Mouse (Mus musculus): ENCODE results near the gene Mipep. TPM values are rescaled to one million over a fixed set of nuclear protein-coding genes. Genes with fewer than 3 reads are reported as not detected.

The Mipep gene
- total and polyA plus RNA-seq, 3 experiments: 19.1 to 26.4 TPM; not detected in 1

- H3K4me3 ChIP-seq (ENCODE audit: control insufficient read depth in 1 of 2, insufficient read depth in 1 of 2, low read depth in 2 of 2, low read length in 2 of 2): no peak overlapping the region
- no peaks in the 10 kb centered on the region for H3K4me1 ChIP-seq (ENCODE audit: control insufficient read depth in 1 of 2, insufficient read depth in 2 of 2, low read length in 2 of 2)
- H3K79me2 ChIP-seq (ENCODE audit: control insufficient read depth, insufficient read depth, low read length, poor library complexity): no peaks in the 10 kb centered on the region
- no peaks in the 10 kb centered on the region for H3K27me3 ChIP-seq (ENCODE audit: control insufficient read depth in 1 of 2, insufficient read depth in 2 of 2, low read length in 2 of 2)
- H3K9ac ChIP-seq (ENCODE audit: control insufficient read depth, low read depth, low read length, poor library complexity, severe bottlenecking): no peak overlapping the region
- H3K9me3 ChIP-seq (replicated peaks; ENCODE audit: insufficient read depth, low read length): no peaks in the 10 kb centered on the region
- no peak for TF ChIP-seq MAZ (IDR thresholded peaks at IDR 0.05; ENCODE audit: low read depth, low read length)
- no peak for TF ChIP-seq CHD1 (IDR thresholded peaks at IDR 0.05; ENCODE audit: low read depth, low read length)
- no peak for TF ChIP-seq ELF1 (IDR thresholded peaks at IDR 0.05; ENCODE audit: low read depth, low read length)
- no peak for TF ChIP-seq UBTF (IDR thresholded peaks at IDR 0.05; ENCODE audit: borderline replicate concordance, insufficient read depth, low read depth, low read length)
- no peak for TF ChIP-seq TAL1 (IDR thresholded peaks at IDR 0.05; ENCODE audit: low read length)
- no peak for TF ChIP-seq ZKSCAN1 (IDR thresholded peaks at IDR 0.05; ENCODE audit: low read depth, low read length)
- TF ChIP-seq E2F4 (IDR thresholded peaks at IDR 0.05; ENCODE audit: borderline replicate concordance, low read depth, low read length): no peak
- no peak for TF ChIP-seq EP300 (IDR thresholded peaks at IDR 0.05; ENCODE audit: low read depth in 1 of 2, low read length in 2 of 2)
- no peak for TF ChIP-seq POLR2AphosphoS2 (IDR thresholded peaks at IDR 0.05; ENCODE audit: low read length)
- no peak for TF ChIP-seq USF1 (IDR thresholded peaks at IDR 0.05; ENCODE audit: low read depth, low read length)
- TF ChIP-seq MEF2A (IDR thresholded peaks at IDR 0.05; ENCODE audit: extremely low read depth, insufficient replicate concordance, low read depth, low read length, poor library complexity, severe bottlenecking): no peak
- TF ChIP-seq MAX (IDR thresholded peaks at IDR 0.05; ENCODE audit: low read length): no peak
- TF ChIP-seq JUND (IDR thresholded peaks at IDR 0.05; ENCODE audit: low read depth, low read length): no peak
- no peak for TF ChIP-seq CTCF (IDR thresholded peaks at IDR 0.05 in 2 of 3, conservative IDR thresholded peaks at IDR 0.05 in 1 of 3; ENCODE audit: control insufficient read depth in 1 of 3, insufficient read depth in 1 of 3, low read depth in 2 of 3, low read length in 3 of 3, poor library complexity in 1 of 3, severe bottlenecking in 1 of 3)
- no peak for TF ChIP-seq BHLHE40 (IDR thresholded peaks at IDR 0.05; ENCODE audit: borderline replicate concordance, low read depth, low read length)
- no peak for TF ChIP-seq MYB (IDR thresholded peaks at IDR 0.05; ENCODE audit: low read depth, low read length)
- no peaks in the 10 kb centered on the region for H3K36me3 ChIP-seq (ENCODE audit: control insufficient read depth in 1 of 2, insufficient read depth in 2 of 2, low read length in 2 of 2)
- DNase-seq (ENCODE audit: low read depth, low spot score): no peak
- H3K27ac ChIP-seq (ENCODE audit: control insufficient read depth, low read depth, low read length): no peak overlapping the region
Observed at GRCm38 (mm10) chr14:60856913-60857300, 72.5 kb downstream of the Mipep start.

- no peak overlapping the region for H3K9ac ChIP-seq (ENCODE audit: control insufficient read depth, low read depth, low read length, poor library complexity, severe bottlenecking)
- no peak overlapping the region for H3K4me3 ChIP-seq (ENCODE audit: control insufficient read depth in 1 of 2, insufficient read depth in 1 of 2, low read depth in 2 of 2, low read length in 2 of 2)
- DNase-seq (ENCODE audit: low read depth, low spot score): no peak
- TF ChIP-seq MEF2A (IDR thresholded peaks at IDR 0.05; ENCODE audit: extremely low read depth, insufficient replicate concordance, low read depth, low read length, poor library complexity, severe bottlenecking): no peak
- no peak for TF ChIP-seq USF1 (IDR thresholded peaks at IDR 0.05; ENCODE audit: low read depth, low read length)
- no peak for TF ChIP-seq JUND (IDR thresholded peaks at IDR 0.05; ENCODE audit: low read depth, low read length)
- no peak for TF ChIP-seq CHD1 (IDR thresholded peaks at IDR 0.05; ENCODE audit: low read depth, low read length)
- TF ChIP-seq CTCF (IDR thresholded peaks at IDR 0.05 in 2 of 3, conservative IDR thresholded peaks at IDR 0.05 in 1 of 3; ENCODE audit: control insufficient read depth in 1 of 3, insufficient read depth in 1 of 3, low read depth in 2 of 3, low read length in 3 of 3, poor library complexity in 1 of 3, severe bottlenecking in 1 of 3): no peak
- TF ChIP-seq CHD2 (IDR thresholded peaks at IDR 0.05; ENCODE audit: low read length): no peak
- TF ChIP-seq HCFC1 (IDR thresholded peaks at IDR 0.05; ENCODE audit: low read depth, low read length): no peak
- no peak for TF ChIP-seq GABPA (IDR thresholded peaks at IDR 0.05; ENCODE audit: low read depth, low read length)
- TF ChIP-seq BHLHE40 (IDR thresholded peaks at IDR 0.05; ENCODE audit: borderline replicate concordance, low read depth, low read length): no peak
- no peak for TF ChIP-seq POLR2AphosphoS2 (IDR thresholded peaks at IDR 0.05; ENCODE audit: low read length)
- TF ChIP-seq TAL1 (IDR thresholded peaks at IDR 0.05; ENCODE audit: low read length): no peak
- TF ChIP-seq TBP (IDR thresholded peaks at IDR 0.05; ENCODE audit: low read depth, low read length): no peak
- no peak for TF ChIP-seq ZNF384 (IDR thresholded peaks at IDR 0.05; ENCODE audit: low read depth, low read length)
- no peak for TF ChIP-seq MXI1 (IDR thresholded peaks at IDR 0.05; ENCODE audit: low read depth, low read length)
- no peak for TF ChIP-seq ETS1 (IDR thresholded peaks at IDR 0.05; ENCODE audit: low read depth, low read length)
- no peak for TF ChIP-seq RAD21 (IDR thresholded peaks at IDR 0.05; ENCODE audit: low read depth, low read length)
- no peak for TF ChIP-seq KAT2A (conservative IDR thresholded peaks at IDR 0.05; ENCODE audit: low read depth, low read length)
- no peak for TF ChIP-seq E2F4 (IDR thresholded peaks at IDR 0.05; ENCODE audit: borderline replicate concordance, low read depth, low read length)
- no peak for TF ChIP-seq POLR2A (IDR thresholded peaks at IDR 0.05; ENCODE audit: control insufficient read depth in 1 of 2, insufficient read depth in 1 of 2, low read depth in 1 of 2, low read length in 2 of 2, poor library complexity in 1 of 2)
- TF ChIP-seq ELF1 (IDR thresholded peaks at IDR 0.05; ENCODE audit: low read depth, low read length): no peak
- no peak overlapping the region for H3K27ac ChIP-seq (ENCODE audit: control insufficient read depth, low read depth, low read length)
- H3K9me3 ChIP-seq (replicated peaks; ENCODE audit: insufficient read depth, low read length): no peaks in the 10 kb centered on the region
- H3K27me3 ChIP-seq (ENCODE audit: control insufficient read depth in 1 of 2, insufficient read depth in 2 of 2, low read length in 2 of 2): no peaks in the 10 kb centered on the region
- H3K79me2 ChIP-seq (ENCODE audit: control insufficient read depth, insufficient read depth, low read length, poor library complexity): no peaks in the 10 kb centered on the region
- no peaks in the 10 kb centered on the region for H3K36me3 ChIP-seq (ENCODE audit: control insufficient read depth in 1 of 2, insufficient read depth in 2 of 2, low read length in 2 of 2)
- no peaks in the 10 kb centered on the region for H3K4me1 ChIP-seq (ENCODE audit: control insufficient read depth in 1 of 2, insufficient read depth in 2 of 2, low read length in 2 of 2)
Observed at GRCm38 (mm10) chr14:60863396-60863795, 79.0 kb downstream of the Mipep start.

Data from MEL (cell line).